Mouse (Mus musculus) testis, postnatal 10 days (tissue): ENCODE measurements at regions not wholly inside any gene's neighbourhood (a gene's known extent, or its start where the extent isn't known, plus 50 kb on each side); places are given as distances from the start of the nearest gene placed in this dataset.

Source experiments
- DNase-seq: peaks from one replicate; pipeline ENCODE4 v3.0.0; 2021; ENCODE audit warnings: low spot score

- no peak for DNase-seq
Measured at GRCm38 (mm10) chr16:93066821-93067220, 240.9 kb upstream of the Runx1 start.

GRCm38 (mm10) chr16:93061475-93062179 is 235.7 kb upstream of the Runx1 start:
- DNase-seq = no peak

GRCm38 (mm10) chr16:93056295-93056694 is 230.3 kb upstream of the Runx1 start:
- DNase-seq = no peak

GRCm38 (mm10) chr16:93055545-93055944 is 229.6 kb upstream of the Runx1 start:
- no peak for DNase-seq

GRCm38 (mm10) chr16:93051233-93051632 is 225.3 kb upstream of the Runx1 start:
- DNase-seq = no peak

- DNase-seq = no peak
Measured at GRCm38 (mm10) chr16:93048418-93048932, 222.5 kb upstream of the Runx1 start.

GRCm38 (mm10) chr16:93047594-93047993 is 221.6 kb upstream of the Runx1 start:
- no peak for DNase-seq

- no peak for DNase-seq
Measured at GRCm38 (mm10) chr16:93046221-93046620, 220.3 kb upstream of the Runx1 start.

- no peak for DNase-seq
Measured at GRCm38 (mm10) chr16:93043355-93043754, 217.4 kb upstream of the Runx1 start.

- no peak for DNase-seq
Measured at GRCm38 (mm10) chr16:93042941-93043340, 217.0 kb upstream of the Runx1 start.

GRCm38 (mm10) chr16:93042491-93042890 is 216.5 kb upstream of the Runx1 start:
- peak; percentile 45 for DNase-seq

GRCm38 (mm10) chr16:93041887-93042286 is 215.9 kb upstream of the Runx1 start:
- DNase-seq = no peak

GRCm38 (mm10) chr16:93041399-93041798 is 215.4 kb upstream of the Runx1 start:
- no peak for DNase-seq

- DNase-seq = no peak
Measured at GRCm38 (mm10) chr16:93035626-93036025, 209.7 kb upstream of the Runx1 start.

- DNase-seq = no peak
Measured at GRCm38 (mm10) chr16:93033943-93034342, 208.0 kb upstream of the Runx1 start.

- no peak for DNase-seq
Measured at GRCm38 (mm10) chr16:93031624-93032023, 205.7 kb upstream of the Runx1 start.

- DNase-seq = no peak
Measured at GRCm38 (mm10) chr16:93028640-93029039, 202.7 kb upstream of the Runx1 start.

GRCm38 (mm10) chr16:93028016-93028415 is 202.1 kb upstream of the Runx1 start:
- DNase-seq = no peak

GRCm38 (mm10) chr16:93026094-93026648 is 200.2 kb upstream of the Runx1 start:
- no peak for DNase-seq

- no peak for DNase-seq
Measured at GRCm38 (mm10) chr16:93019800-93020555, 194.0 kb upstream of the Runx1 start.

- DNase-seq = no peak
Measured at GRCm38 (mm10) chr16:93018766-93019165, 192.8 kb upstream of the Runx1 start.

- DNase-seq = no peak
Measured at GRCm38 (mm10) chr16:93017025-93017424, 191.1 kb upstream of the Runx1 start.

GRCm38 (mm10) chr16:93015636-93016035 is 189.7 kb upstream of the Runx1 start:
- no peak for DNase-seq
